Mouse (Mus musculus) liver, embryonic 11.5 days (tissue): ENCODE measurements around the gene Bex3. TPM values are rescaled to one million over a fixed set of nuclear protein-coding genes. Genes with fewer than 3 reads are reported as not detected.
"Not testable (repeated sequence)": the region's sequence is repeated elsewhere in the genome, so short reads cannot be mapped to it uniquely, and the experiment has no call there.

Experiments
- ATAC-seq: fragments of 200-750 bp; cut with Nextera tagmentation; replicated peaks from 2 replicates; pipeline ENCODE4 v1.8.0; 2017; ENCODE audit warnings: moderate number of reproducible peaks, mild to moderate bottlenecking, moderate TSS enrichment, moderate library complexity; ENCODE audit not compliant: low FRiP score
- DNase-seq: peaks from one replicate; pipeline ENCODE4 v3.0.0-alpha.2; 2017; ENCODE audit warnings: low spot score
- H3K27ac ChIP-seq: fragments of 300-500 bp; sonication (generic); 2 replicates; pipeline ENCODE4 v1.5.1; 2014; ENCODE audit warnings: mild to moderate bottlenecking, low read depth, low read length, control low read depth
- H3K27me3 ChIP-seq: fragments of 300-500 bp; sonication (generic); replicated peaks from 2 replicates; pipeline ENCODE4 v1.6.1; 2014; ENCODE audit warnings: low read length, mixed read lengths; ENCODE audit not compliant: control insufficient read depth, insufficient read depth
- H3K36me3 ChIP-seq: fragments of 300-500 bp; sonication (generic); 2 replicates; pipeline ENCODE4 v1.6.1; 2014; ENCODE audit warnings: mild to moderate bottlenecking, low read length, moderate library complexity, mixed read lengths; ENCODE audit not compliant: control insufficient read depth, insufficient read depth
- H3K4me1 ChIP-seq: fragments of 300-500 bp; sonication (generic); replicated peaks from 2 replicates; pipeline ENCODE4 v1.6.1; 2014; ENCODE audit warnings: low read length, mixed read lengths; ENCODE audit not compliant: control insufficient read depth, insufficient read depth
- H3K4me2 ChIP-seq: fragments of 300-500 bp; sonication (generic); 2 replicates; pipeline ENCODE4 v1.6.1; 2014; ENCODE audit warnings: mild to moderate bottlenecking, control low read depth, moderate library complexity
- H3K4me3 ChIP-seq: fragments of 300-500 bp; sonication (generic); 2 replicates; pipeline ENCODE4 v1.5.1; 2014; ENCODE audit warnings: low read depth, low read length, control low read depth
- H3K9ac ChIP-seq: fragments of 300-500 bp; sonication (generic); 2 replicates; pipeline ENCODE4 v1.6.1; 2014; ENCODE audit warnings: low read depth, low read length, control low read depth
- H3K9me3 ChIP-seq: fragments of 300-500 bp; sonication (generic); 2 replicates; pipeline ENCODE4 v1.6.1; 2016; ENCODE audit warnings: low read length, inconsistent platforms, mixed read lengths; ENCODE audit not compliant: control insufficient read depth
- WGBS: fragments of 180-500 bp; shearing (Covaris S2); extraction: QIAGEN DNeasy Blood & Tissue Kit; methylation state at CpG from one replicate; pipeline ENCODE4 v1.1.7; 2014; 5-methylcytosine and 5-hydroxymethylcytosine counted together
- polyA plus RNA-seq: library from polyadenylated mRNA; unstranded; fragments of >200 nt; fragmentation: Nextera tagmentation; extraction: Ambion mirVana; gene quantifications from 2 replicates; pipeline ENCODE4 v1.2.1, GENCODE M21; 2014

Bex3 gene
- 486 and 530 TPM in 2 replicates for polyA plus RNA-seq

DNA sequence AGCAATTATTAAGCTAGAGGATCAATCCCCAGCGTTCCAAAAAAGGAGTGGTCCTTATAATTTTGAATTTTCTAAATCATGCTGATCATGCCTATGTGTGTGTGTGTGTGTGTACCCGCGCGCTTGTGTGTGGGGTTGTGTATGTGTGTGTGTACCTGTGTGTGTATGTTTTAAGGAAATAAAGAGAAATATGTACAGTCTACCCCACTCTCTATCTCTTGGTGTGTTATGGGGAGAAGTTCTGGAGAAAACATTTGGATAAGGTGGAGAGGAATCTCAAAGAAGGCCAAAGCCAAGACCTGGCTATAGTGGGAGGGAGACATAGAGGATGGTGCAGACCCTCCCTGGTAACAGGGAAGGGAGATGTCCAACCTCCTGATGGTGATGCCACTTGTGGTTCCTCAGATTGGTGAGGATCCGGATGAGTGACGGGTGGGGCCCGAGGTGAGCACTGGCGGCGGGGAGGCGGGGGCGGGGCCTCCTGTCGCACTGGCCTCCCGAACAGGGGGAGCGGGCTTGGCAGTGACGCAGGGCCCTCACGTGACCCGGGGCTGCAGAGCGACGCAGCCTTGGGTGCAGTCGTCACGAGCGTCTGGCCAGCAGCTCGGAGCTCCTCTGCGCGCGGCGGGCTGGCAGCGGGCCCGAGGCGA lies at the start of gene Bex3:
TSS of gene Bex3 (plus strand) at position 511 of the 650 bp plus-strand sequence.
- DNase-seq, H3K4me1 ChIP-seq, H3K27me3 ChIP-seq, H3K27ac ChIP-seq, H3K36me3 ChIP-seq, H3K9me3 ChIP-seq: not testable (repeated sequence)
- H3K9ac ChIP-seq = peak within 1 kb of the TSS; percentile 46; the same call in 1 of the 2 replicates
- H3K4me2 ChIP-seq = peak within 1 kb of the TSS; percentile 57
- peak; percentile 96 for ATAC-seq
- H3K4me3 ChIP-seq = peak within 1 kb of the TSS; percentile 50
- WGBS = 71% methylated on average over 4 of the region's 30 CpGs

DNA sequence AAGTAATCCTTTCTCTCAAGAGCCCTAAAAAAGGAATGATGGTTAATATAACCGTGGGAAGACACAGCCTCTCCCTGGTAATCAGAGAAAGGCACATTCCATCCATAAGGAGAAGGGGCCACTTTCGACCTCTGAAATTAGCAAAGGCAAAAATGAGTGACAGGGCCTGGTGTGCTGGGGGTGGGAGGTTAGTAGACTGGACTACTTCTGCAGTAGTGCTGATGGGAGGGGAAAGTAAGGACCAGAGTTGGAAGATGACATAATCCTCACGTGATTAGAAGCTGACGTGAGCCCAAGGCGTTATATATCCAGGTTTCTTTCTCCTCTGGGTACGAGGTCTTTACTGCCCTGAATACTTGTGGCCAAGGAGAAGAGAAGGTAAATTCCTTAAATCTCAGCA lies 46.3 kb upstream of the Bex3 start:
- no peak for ATAC-seq
- no peaks in the 10 kb centered on the region for H3K4me1 ChIP-seq
- no peak overlapping the region for H3K4me2 ChIP-seq
- H3K9ac ChIP-seq = no peak overlapping the region
- DNase-seq = no peak
- H3K27ac ChIP-seq = no peak overlapping the region
- 72% methylated on average over 6 of the region's 6 CpGs for WGBS
- H3K27me3 ChIP-seq = no peaks in the 10 kb centered on the region
- H3K36me3 ChIP-seq = no peaks in the 10 kb centered on the region
- H3K9me3 ChIP-seq = no peaks in the 10 kb centered on the region
- no peak overlapping the region for H3K4me3 ChIP-seq

DNA sequence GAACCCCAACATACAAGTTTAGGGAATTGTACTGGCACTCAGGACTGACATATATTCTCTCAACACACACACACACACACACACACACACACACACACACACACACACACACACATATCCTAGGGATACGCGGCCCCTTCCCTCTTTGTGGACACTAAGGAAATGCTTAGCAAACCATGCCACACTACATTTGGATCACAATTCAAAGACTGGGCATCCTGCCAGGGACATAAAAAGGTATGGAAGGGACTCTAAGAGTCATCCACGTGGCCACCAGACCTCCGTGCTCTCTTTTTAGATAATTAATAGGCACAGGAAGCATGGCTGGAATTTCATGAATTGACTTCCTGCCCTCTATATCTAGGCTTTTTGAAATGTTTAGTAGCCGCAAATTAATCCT lies 42.3 kb upstream of the Bex3 start:
- H3K4me3 ChIP-seq = no peak overlapping the region
- DNase-seq = no peak
- ATAC-seq = no peak
- no peaks in the 10 kb centered on the region for H3K36me3 ChIP-seq
- WGBS = 67% methylated on average over 5 of the region's 5 CpGs
- no peaks in the 10 kb centered on the region for H3K27me3 ChIP-seq
- no peak overlapping the region for H3K27ac ChIP-seq
- no peaks in the 10 kb centered on the region for H3K4me1 ChIP-seq
- H3K4me2 ChIP-seq = no peak overlapping the region
- no peaks in the 10 kb centered on the region for H3K9me3 ChIP-seq
- no peak overlapping the region for H3K9ac ChIP-seq

DNA sequence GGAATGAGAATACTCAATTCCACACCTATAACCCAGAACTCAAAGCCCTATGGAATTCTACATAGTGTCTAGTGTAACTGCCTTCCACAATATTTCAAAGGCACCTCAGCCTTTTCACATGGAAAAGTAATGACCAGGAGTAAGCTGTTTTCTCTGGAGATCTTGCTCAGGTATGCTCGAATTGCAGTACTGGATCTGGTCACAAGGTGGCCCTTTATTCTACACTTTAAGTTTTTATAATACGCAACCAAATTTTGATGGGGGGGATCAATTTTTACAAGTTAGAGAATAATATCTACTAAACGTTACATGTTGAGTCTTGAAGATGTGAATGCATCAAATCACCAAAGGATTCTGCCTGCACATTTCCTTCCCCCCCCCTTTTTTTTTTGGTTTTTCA lies 31.9 kb upstream of the Bex3 start:
- no peaks in the 10 kb centered on the region for H3K4me1 ChIP-seq
- DNase-seq = no peak
- ATAC-seq = no peak
- H3K9ac ChIP-seq = no peak overlapping the region
- no peak overlapping the region for H3K4me2 ChIP-seq
- no peak overlapping the region for H3K27ac ChIP-seq
- WGBS = 51% methylated on average over 3 of the region's 3 CpGs
- no peaks in the 10 kb centered on the region for H3K9me3 ChIP-seq
- no peak overlapping the region for H3K4me3 ChIP-seq
- H3K36me3 ChIP-seq = no peaks in the 10 kb centered on the region
- H3K27me3 ChIP-seq = no peaks in the 10 kb centered on the region

DNA sequence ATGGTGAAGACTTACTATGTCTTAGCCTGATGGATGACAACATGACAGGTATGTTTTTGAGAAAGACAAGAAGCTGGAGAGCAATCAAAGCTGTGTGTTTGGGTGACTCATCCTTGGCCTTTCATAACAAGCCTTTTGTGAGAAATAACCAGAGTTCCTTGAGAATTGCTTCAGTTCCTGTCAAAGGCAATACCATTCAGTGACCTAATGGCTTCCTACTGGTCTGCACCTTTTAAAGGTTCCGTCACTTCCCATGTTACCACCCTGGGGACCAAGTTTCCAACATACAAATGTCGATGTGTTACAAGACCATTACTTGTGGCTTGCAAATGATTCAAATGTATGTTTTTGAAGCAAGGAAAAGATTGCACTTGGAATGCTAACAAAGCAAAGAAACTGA lies 26.9 kb upstream of the Bex3 start:
- H3K4me2 ChIP-seq = no peak overlapping the region
- H3K27me3 ChIP-seq = no peaks in the 10 kb centered on the region
- 87% methylated on average over 2 of the region's 2 CpGs for WGBS
- no peaks in the 10 kb centered on the region for H3K9me3 ChIP-seq
- no peaks in the 10 kb centered on the region; the same call in 1 of the 2 replicates for H3K36me3 ChIP-seq
- no peak overlapping the region for H3K9ac ChIP-seq
- ATAC-seq (no peak), DNase-seq (no peak)
- H3K4me3 ChIP-seq = no peak overlapping the region
- H3K4me1 ChIP-seq = no peaks in the 10 kb centered on the region
- no peak overlapping the region for H3K27ac ChIP-seq

DNA sequence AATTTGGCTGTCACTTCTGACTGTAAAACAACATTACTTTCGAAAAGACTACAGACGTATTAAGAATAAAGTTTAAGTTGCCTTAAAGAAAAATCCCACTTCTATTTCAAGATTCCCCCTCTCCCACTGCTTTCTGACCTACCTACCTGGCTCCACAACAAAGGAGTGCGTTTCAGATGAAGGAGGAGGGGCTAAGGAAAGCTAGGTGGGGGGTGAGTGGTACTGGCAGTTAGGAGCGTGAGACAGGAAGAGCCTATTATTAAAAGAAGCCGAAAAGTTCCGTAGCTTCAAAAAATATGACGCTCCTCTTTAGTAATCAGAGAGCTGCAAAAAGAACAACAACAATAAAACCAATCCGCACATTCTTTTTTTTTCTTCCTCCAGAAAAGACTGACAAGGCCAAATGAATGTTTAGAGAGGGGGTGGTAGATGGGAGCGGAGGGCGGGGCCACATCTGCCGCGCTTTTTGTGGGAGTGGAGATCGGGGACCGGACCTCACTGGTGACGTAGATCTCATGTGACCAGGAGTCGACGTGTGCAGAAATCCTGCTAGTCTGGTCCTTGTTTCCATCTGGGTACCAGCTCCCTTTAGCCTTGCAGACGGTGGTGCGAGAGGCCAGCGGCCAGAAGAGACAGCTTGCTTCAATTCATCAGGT lies 25.4 kb upstream of the Bex3 start, which contains the start of gene Tceal9:
TSS of gene Tceal9 (plus strand) at position 506 of the 656 bp plus-strand sequence.
- peak; percentile 73 for DNase-seq
- no peaks in the 10 kb centered on the region for H3K27me3 ChIP-seq
- no peaks in the 10 kb centered on the region for H3K4me1 ChIP-seq
- peak within 1 kb of the TSS; percentile 66 for H3K4me2 ChIP-seq
- peak within 1 kb of the TSS; percentile 75 for H3K9ac ChIP-seq
- peak within 1 kb of the TSS; percentile 58; the same call in 1 of the 2 replicates for H3K27ac ChIP-seq
- ATAC-seq = peak; percentile 94
- no peaks in the 10 kb centered on the region; the same call in 1 of the 2 replicates for H3K36me3 ChIP-seq
- peak within 1 kb of the TSS; percentile 64 for H3K4me3 ChIP-seq
- WGBS = 28% methylated on average over 20 of the region's 20 CpGs
- no peaks in the 10 kb centered on the region for H3K9me3 ChIP-seq

DNA sequence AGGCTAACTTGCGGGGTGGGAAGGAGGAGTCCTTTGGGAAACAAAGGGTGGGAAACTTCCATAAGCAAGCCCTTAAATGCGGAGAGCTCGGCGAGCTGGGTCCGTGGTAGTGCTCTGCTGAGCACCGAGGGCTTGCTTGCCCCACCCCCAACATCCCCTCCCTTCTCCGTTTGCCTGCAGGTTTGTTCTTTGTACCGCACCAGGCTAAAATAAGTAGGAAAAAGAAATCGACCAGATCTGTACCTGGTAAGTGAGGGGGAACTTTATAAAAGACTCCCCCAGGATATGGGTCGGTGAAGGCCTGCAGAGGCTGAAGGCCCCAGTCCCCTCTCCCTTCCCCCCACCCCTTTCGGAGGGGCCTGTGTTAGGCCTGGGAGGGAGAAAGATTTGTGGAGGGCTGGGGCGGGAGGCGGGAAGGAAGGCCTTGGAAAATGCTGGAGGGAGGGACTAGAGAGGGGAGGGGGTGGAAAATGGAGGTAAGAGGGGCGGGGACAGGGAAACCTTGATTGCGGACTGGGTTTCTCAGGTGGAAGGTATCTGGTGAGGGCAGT lies 24.5 kb upstream of the Bex3 start:
- ATAC-seq = peak; percentile 65
- Histone ChIP-seq H3K36me3 (no peaks in the 10 kb centered on the region; the same call in 1 of the 2 replicates), H3K4me1 (no peaks in the 10 kb centered on the region), H3K27ac (peak overlapping the region; percentile 58; the same call in 1 of the 2 replicates), H3K9me3 (no peaks in the 10 kb centered on the region), H3K4me3 (peak overlapping the region; percentile 64), H3K27me3 (no peaks in the 10 kb centered on the region), H3K4me2 (peak overlapping the region; percentile 66), H3K9ac (peak overlapping the region; percentile 75)
- 20% methylated on average over 15 of the region's 15 CpGs for WGBS
- no peak for DNase-seq

DNA sequence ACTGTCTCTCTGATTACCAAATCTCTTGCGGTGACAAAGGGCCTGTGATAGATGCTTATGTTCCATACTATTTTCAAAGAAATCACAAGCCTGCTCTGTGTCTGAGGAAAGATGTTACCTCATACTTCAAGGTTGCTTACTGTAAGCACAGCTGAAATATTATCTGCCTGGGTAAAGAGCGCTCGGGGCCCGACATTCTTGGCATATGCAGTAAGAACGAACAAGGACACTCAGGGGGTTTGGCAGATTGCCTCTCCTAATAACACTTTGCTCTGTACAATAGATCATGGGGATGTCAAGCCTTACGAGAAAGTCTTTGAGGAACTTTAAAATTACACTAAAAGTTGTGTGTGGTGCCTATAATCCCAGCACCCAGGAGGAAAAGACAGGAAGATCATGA lies 21.2 kb upstream of the Bex3 start:
- Histone ChIP-seq H3K27ac (no peak overlapping the region), H3K4me2 (no peak overlapping the region), H3K27me3 (no peaks in the 10 kb centered on the region), H3K9me3 (no peaks in the 10 kb centered on the region), H3K4me3 (no peak overlapping the region), H3K9ac (no peak overlapping the region), H3K4me1 (peaks cover 4% of the 10 kb centered on the region; the same call in 1 of the 2 replicates), H3K36me3 (no peaks in the 10 kb centered on the region; the same call in 1 of the 2 replicates)
- WGBS = 73% methylated on average over 6 of the region's 6 CpGs
- ATAC-seq = no peak
- no peak for DNase-seq
